Mouse (Mus musculus) lung, adult 2 months (tissue): Measurements from ENCODE around the gene Adprh.

Source experiments
- CTCF ChIP-seq: fragments of 200-500 bp; IDR thresholded peaks from 2 replicates; pipeline ENCODE4 v1.5.1; 2011; ENCODE audit warnings: mild to moderate bottlenecking, low read length, control low read depth; ENCODE audit not compliant: insufficient read depth
- POLR2A ChIP-seq: fragments of 200-500 bp; IDR thresholded peaks from 2 replicates; pipeline ENCODE4 v1.6.1; 2011; ENCODE audit warnings: low read depth, mild to moderate bottlenecking, control low read depth, low read length, borderline replicate concordance; ENCODE audit errors: extremely low read depth

DNA sequence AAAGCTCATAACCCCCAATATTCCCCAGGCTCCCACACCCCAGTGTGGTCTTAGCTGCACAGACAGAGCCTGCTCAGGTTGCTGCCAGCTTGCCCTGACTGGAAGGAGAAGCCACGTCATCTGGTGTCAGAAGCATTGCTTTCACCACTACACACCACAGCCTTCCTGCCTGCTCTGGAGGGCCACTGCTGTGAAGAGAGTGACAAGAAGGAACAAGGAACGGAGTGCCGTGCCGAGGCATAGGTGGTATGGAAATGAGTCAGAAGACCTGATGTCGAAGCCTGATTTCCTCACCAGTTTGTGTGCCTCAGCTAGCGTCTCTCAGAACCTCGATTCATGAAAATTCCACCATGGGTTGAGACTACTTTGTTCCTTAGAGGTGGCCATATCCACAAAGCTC is 48.9 kb downstream of the Adprh start:
- no peak for TF ChIP-seq CTCF
- TF ChIP-seq POLR2A, result no peak
